Mouse (Mus musculus): Measurements from ENCODE around the gene Nhlrc2.

The Nhlrc2 gene

GRCm38 (mm10) chr19:56627881-56628472 is 79.9 kb downstream of the Nhlrc2 start:
- no peak for DNase-seq (ENCODE audit: low spot score)

GRCm38 (mm10) chr19:56629647-56630046 is 81.6 kb downstream of the Nhlrc2 start:
- no peak for DNase-seq (ENCODE audit: low spot score)

- peak; percentile 53 for DNase-seq (ENCODE audit: low spot score)
Observed at GRCm38 (mm10) chr19:56631017-56631416, 83.0 kb downstream of the Nhlrc2 start.

- peak; percentile 82 for DNase-seq (ENCODE audit: low spot score)
Observed at GRCm38 (mm10) chr19:56631451-56631901, 83.4 kb downstream of the Nhlrc2 start.

- DNase-seq (ENCODE audit: low spot score) = peak; percentile 42
Observed at GRCm38 (mm10) chr19:56637035-56637683, 89.1 kb downstream of the Nhlrc2 start.

GRCm38 (mm10) chr19:56637684-56638049 is 89.6 kb downstream of the Nhlrc2 start:
- no peak for DNase-seq (ENCODE audit: low spot score)

- no peak for DNase-seq (ENCODE audit: low spot score)
Observed at GRCm38 (mm10) chr19:56647451-56648120, 99.5 kb downstream of the Nhlrc2 start.

GRCm38 (mm10) chr19:56651262-56651661 is 103.2 kb downstream of the Nhlrc2 start:
- DNase-seq (ENCODE audit: low spot score) = no peak

GRCm38 (mm10) chr19:56652034-56652962 is 104.2 kb downstream of the Nhlrc2 start:
- peak; percentile 67 for DNase-seq (ENCODE audit: low spot score)

All from lung, postnatal 25 days (tissue).